Mouse (Mus musculus) 3134 (cell line): Measurements from ENCODE around the gene Wdfy1.

Experiments used
- DNase-seq: peaks from one replicate; pipeline ENCODE4 v3.0.0-alpha.2; 2011; ENCODE audit warnings: low spot score; ENCODE audit not compliant: insufficient read length; ENCODE audit errors: extremely low read depth

The Wdfy1 gene

GRCm38 (mm10) chr1:79664911-79665310 is 111.0 kb downstream of the Wdfy1 start:
- no peak for DNase-seq

DNA sequence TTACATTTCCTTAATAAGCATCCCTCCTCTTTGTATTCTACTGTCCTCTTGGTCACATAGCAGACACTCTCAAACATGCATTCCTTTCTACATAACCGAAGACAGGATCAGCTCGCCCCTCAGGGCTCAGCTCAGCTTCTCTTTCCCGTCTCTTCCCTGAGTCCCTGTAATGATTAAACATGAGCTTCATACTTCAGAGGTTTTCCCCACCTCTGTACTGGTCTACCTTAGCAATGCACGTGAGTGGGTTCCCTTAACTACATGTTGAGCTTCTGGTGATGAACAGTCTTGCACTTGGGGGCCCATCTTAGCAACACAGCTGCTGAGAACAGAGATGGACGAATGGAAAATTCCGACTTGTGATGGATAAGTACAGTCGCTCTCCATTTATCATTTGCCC is 116.3 kb downstream of the Wdfy1 start:
- DNase-seq: no peak

GRCm38 (mm10) chr1:79657411-79657810 is 118.5 kb downstream of the Wdfy1 start:
- DNase-seq: no peak

GRCm38 (mm10) chr1:79655819-79656555 is 120.0 kb downstream of the Wdfy1 start:
- DNase-seq: no peak

GRCm38 (mm10) chr1:79654948-79655347 is 121.0 kb downstream of the Wdfy1 start:
- no peak for DNase-seq
